Mouse (Mus musculus) heart, postnatal 14 days (tissue): ENCODE data around the gene Mymk. TPM values are rescaled to one million over a fixed set of nuclear protein-coding genes. Genes with fewer than 3 reads are reported as not detected.

Source experiments
- DNase-seq, 2 experiments: peaks; one replicate each; pipeline ENCODE4 v3.0.0; 2021 to 2022
- intact Hi-C: fragments of 180-260 bp; cut with DNase I; formaldehyde crosslinking; loops from one replicate; pipeline ENCODE4 v1.15.1; 2025
- total RNA-seq, 2 experiments: library from RNA; stranded (reverse); gene quantifications; 2 replicates each; pipeline ENCODE4 v1.2.3; 2021

Mymk gene
- total RNA-seq, 2 experiments from 2014 or later = not detected

DNA sequence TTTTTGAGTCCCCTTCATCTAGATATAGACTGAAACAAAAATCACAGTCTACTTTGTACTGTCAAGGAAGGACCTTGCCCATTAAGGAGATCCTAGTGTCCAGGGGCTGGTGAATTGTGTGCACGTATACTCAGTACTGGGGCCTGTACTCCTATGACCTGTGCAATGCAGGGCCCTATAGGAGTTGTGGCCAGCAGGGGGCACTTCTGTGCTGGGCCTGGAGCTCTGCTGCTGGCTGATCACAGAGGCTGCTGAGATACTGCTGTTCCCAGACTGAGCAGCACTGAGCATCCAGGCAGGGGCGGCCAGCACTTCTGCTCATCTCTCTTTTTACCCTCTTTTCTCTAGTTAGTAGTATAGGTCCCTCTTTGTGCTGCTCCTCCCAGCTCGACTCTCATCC lies 28.5 kb downstream of the Mymk start:
- intact Hi-C loops = loop anchor here (1.0 to 5.0 kb wide), 3 partner anchors 34 to 192 kb away; partner anchors contain the start of gene Adamtsl2
- peak; percentile 91 to 95 for DNase-seq

DNA sequence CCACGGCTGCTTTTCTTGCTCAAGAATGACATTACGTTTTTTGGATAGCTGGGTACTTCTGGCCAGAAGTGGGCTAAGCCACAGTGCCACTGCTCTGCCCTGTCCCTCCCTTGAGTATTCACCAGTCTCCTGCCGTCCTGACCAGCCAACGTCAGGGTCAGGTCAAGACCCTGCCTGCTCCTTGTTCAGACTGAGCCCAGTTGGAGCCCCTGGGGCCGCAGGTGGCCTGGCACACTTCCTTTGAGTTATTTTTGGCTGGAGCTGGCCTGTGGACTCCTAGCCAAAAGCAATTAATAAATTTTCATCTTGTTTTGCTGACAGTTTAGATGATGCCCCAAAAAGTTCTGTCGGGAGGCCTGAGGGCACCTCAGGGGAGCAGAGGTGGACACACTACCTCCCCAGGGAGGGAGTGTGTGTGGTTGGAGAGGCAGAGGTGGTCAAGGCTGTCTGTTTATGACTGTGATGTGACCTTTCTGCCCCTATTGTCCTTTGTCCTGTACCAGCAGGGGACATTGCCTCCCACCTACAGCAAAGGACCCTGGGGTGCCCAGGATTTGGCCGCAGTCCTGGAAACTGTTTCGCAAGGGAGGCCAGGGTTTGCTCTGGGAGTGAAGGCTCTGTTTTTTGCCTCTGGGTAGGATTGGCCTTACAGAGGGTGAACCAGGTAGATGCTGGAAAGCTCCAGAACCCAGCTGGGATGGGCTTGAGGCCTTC lies 29.7 kb downstream of the Mymk start:
- DNase-seq = no peak

DNA sequence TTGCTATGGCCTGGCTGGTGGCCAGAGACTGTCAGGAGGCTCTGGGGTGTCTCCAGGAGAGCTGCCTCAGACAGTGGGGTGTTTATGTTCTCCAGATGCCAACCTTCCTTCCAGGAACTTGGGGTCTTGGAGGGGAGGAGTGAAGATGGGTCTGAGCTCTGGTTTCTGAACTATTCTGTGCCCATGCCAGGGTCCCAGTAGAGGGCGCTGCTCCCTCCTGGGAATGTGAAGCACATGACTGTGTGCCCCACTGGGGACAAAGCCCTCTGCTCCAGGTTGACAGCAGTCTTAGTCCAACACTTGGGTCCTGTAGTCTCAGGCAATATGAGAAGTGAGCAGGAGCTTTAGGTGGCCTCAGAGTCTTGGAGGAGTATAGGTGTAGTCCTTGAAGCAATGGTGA lies 32.7 kb downstream of the Mymk start:
- intact Hi-C loops = loop anchor here (2.0 kb wide), 2 partner anchors 22 to 192 kb away; no protein-coding TSS in a partner anchor
- no peak for DNase-seq

More for the DNA sequence above, 29.7 kb downstream of the Mymk start:
- intact Hi-C loops = loop anchor here (2.0 to 5.0 kb wide), 2 partner anchors 35 to 77 kb away; partner anchors contain the start of gene Adamtsl2

DNA sequence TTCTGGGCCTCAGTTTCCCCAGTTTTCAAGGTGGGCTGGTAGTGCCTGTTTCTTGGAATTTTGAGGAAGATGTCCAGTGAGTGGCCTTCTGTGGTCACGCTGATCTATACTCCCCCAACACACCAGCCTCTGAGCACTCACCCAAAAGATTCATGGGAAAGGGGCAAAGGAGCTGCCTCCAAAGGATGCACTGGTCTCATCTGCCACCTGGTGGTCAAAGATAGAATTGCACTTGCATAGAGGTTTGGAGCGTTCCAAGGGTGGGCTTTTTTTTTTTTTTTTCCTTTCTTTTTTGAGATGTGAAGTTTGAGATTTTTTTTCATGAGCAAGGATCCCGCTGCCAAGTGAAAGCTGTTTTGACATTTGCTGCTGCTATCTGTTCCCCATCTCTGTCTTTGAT lies 33.4 kb downstream of the Mymk start:
- intact Hi-C loops = loop anchor here (1.0 to 2.0 kb wide), 4 partner anchors 22 to 391 kb away; no protein-coding TSS in a partner anchor
- peak; percentile 70 to 87 for DNase-seq

DNA sequence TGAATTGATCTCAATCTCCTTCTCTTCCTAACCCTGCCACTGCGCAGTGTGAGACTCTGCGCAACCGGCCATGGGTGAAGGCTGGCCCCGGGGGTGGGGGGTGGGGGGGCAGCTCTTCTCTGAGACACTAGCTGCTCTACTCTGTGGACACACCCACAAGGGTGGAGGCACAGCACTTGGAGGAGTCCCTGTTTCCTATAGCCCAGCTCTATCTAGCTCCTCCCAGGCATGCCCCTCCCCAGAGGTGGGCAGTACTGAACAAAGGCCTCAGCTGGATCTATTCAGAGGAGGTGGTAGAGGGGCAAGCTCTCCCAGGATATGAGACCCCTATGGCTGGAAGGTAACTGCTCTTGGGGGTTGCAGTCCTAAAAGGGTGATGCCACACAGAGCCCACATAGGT lies 35.0 kb downstream of the Mymk start:
- DNase-seq = no peak
- intact Hi-C loops = no loop called here

DNA sequence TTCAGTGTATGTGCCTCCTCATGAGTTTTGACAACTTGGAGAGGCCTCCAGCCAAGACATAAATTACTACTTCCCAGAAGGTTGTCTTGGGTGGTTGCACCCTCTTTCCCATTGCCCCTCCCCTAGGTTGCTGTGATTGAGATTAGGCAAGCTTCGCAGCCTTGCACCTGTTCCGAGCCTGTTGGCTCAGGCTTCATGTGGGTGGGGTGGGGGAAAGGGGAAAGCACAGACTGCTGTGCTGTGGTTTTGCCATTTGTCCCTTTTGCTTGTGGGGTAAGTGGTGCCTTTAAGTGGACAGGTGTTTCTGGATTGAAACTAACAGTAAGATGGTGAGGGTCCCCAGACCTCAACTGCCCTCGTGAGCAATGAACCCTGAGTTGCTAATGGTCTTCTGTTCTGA lies 36.0 kb downstream of the Mymk start:
- no peak for DNase-seq
- intact Hi-C loops = no loop called here

DNA sequence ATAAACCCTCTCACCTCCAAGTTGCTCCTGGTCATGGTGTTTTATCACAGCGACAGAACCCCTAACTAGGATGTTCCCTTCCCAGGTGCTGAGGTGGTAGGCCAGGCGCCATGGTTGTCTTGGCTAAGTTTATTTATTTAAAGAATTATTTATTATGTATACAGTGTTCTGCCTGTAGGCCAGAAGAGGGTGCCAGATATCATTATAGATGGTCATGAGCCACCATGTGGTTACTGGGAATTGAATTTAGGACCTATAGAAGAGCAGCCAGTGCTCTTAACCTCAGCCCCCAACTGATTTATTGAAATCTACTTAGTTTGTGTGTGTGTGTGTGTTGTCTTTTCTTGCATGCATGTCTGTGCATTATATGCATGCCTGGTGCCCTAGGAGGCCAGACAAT lies 39.6 kb downstream of the Mymk start:
- DNase-seq = no peak

DNA sequence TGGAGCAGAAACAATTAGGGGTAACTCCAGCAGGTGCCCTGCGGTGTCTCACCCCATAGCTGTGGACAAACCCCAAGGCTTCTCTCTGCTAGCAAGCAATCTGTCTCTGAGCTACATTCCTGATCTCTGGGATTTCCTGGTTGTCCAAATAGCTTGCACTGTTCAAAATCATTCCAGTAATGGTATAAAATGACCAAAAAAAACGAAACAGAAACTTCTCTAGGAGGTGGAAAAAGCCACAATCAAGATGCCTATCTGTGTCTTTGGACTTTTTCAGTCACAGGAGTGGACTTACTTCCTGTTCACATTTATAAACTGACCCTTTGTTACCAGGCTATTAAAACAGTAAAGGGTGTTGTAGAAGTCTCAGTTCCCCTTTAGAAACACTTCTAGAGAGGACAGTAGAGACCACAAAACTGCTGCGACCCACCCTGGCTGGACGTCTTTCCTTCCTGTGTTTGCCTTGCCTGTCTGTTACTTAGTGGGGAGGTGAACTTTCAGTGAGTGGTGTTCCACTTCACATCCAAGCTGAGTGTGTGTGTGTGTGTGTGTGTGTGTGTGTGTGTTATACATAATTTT lies 43.5 kb downstream of the Mymk start:
- no peak for DNase-seq
- intact Hi-C loops = loop anchor here (5.0 kb wide), 1 partner anchor 121 kb away; no protein-coding TSS in a partner anchor

More for the DNA sequence above, 39.6 kb downstream of the Mymk start:
- intact Hi-C loops = no loop called here

DNA sequence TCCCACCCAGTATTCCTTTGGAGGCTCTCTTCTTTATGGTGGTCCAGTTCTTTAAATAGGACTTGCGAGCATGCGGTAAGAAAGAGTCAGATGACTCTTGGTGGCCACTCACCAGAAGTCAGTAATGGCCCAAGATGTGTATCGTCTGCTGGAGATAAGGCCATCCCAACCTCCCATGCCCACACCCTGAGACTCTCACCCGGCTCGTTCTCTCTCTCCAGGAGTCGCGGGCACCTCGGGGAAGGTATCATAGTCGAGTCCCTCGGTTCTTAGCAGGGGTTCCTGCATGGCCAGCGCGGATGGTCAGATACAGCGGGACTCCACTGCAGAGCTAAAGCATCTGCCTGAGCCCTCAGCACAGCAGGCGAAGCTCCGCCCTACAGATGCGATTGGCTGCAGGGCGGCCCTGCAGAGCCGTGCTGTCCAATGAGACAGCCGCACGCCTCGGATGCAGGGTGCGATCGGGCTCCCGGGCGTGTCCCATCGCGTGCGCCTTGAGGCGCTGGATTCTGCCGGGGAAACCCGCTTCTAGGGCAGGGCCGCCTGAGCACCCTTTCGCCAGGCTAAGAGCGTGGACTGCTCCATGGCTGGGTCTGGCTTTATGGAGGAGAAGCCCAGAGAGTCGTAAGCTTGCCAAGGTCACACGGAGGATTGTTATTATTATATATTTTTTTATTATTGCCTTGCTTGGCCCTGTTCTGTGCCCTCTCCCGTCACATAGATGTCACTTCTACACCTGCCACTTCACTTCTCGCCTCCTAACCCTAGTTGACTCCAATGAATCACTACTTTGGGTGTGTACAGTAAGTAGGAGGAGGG lies 44.2 kb downstream of the Mymk start, which contains the start of gene Slc2a6:
Gene Slc2a6 (minus strand): TSS at position 381 of the 819 bp plus-strand sequence.
- intact Hi-C loops = loop anchor here (5.0 kb wide), 1 partner anchor 121 kb away; no protein-coding TSS in a partner anchor
- DNase-seq = peak; percentile 85

DNA sequence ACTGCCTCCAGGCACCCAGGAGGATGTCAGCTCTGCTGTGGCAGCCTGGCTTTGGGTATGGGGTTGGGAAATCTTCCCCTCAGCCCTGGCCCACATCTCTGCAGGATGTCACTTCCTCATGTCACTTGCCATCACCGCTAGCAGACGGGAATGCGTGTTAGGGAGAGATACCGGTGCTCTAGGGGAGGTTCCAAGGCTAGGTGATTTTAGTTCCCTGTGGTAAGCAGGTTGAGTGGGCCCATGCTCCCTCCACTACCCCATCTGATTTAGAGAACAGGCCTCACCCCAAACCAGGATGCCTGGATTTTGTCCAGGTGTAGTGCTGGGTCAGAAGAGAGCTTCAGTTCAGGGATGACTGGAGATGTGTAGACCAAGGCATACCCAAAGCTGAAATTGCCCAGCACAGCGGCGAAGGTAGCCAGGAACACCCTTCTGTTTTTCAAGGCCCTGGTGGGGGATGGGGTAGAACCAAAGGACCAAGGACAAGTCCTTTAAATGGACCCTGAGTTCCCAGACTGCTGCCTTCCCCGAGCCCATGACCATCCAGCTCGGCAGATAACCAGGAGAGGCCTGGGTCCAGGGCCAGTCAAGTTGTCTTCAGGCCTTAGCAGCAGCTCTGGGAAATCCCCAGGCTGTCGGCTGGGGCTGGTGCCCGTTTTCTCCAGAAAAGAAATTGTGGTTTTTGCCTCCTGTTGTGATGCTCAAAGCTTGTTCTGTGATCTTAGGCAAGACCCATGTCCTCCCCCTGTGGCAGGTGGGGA lies 44.9 kb downstream of the Mymk start:
- DNase-seq = no peak
- intact Hi-C loops = loop anchor here (5.0 kb wide), 1 partner anchor 120 kb away; no protein-coding TSS in a partner anchor

DNA sequence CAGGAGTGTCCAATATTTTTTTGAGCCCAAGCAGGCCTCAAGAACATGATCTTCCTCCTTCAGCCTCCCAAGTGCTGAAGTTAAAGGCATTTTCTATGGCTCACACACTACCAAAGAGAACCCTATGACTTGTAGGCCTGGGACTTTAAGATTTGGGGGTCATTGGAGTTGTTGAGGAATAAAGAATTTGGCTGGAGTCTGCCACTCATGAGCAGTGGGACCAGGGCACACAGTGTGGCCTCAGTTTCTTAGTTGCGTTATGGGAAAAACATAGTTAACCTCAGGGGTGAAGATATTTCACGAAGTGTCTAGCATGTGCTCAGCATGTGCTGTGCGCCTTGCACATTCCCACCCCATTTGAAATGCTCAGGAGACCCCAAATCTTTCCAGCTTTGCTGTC lies 45.6 kb downstream of the Mymk start:
- intact Hi-C loops = loop anchor here (5.0 kb wide), 1 partner anchor 119 kb away; no protein-coding TSS in a partner anchor
- DNase-seq = no peak

DNA sequence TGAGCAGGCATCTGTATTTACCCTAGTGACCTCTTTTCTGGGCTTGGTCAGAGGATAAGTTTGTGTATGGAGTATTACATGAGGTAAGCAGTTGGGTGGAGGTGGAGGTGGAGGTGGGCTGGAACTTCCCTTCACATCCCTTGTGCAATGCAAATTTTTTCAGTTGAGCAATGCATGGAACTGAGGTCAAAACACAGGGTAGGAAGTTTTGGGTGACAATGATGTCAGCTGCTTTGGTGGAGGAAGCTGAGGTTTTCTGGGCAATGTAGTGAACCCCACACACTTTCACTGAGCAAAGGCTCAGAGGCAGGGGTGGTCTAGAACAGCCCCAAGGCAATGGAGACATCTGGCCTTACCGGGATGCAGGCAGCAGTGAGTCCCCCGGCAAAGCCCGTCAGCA lies 46.4 kb downstream of the Mymk start:
- intact Hi-C loops = loop anchor here (5.0 kb wide), 1 partner anchor 118 kb away; no protein-coding TSS in a partner anchor
- no peak for DNase-seq

DNA sequence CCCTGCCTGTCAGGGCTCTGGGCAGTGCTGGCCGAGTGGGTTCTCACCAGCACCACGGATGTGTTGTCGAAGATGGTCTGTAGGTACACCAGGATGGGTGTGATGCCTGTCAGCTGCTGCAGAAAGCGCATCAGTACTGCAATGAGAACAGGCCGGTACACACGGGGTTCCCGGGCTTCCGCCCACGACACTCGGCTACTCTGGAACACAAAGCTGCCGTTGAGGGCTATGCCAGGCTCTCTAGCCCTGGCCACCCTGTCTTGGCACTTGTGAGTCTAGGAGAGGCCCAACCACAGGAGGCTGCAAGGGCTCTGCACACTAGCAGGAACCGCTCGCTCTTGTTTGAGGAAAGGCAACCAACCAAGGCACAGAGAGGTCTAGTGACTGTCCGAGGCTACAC lies 47.8 kb downstream of the Mymk start:
- intact Hi-C loops = no loop called here
- no peak for DNase-seq

DNA sequence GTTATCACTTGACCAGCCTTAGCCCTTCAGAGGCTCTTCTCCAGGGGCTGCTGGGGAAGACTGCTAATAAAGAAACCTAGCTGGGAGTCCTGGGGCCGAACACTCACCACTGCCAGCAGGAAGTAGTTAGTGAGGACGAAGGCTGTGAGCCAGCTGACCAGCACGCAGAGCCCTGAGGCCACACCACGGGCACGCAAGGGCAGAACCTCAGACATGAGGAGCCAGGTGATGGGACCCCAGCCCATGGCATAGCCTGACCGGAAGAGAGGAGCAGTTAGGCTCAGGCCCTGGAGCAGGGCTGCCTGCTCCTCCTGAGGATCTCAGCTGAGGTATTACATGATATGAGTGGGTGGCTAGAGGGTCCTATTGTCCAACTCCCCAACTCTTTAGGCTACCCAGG lies 49.4 kb downstream of the Mymk start:
- DNase-seq = no peak
- intact Hi-C loops = no loop called here

DNA sequence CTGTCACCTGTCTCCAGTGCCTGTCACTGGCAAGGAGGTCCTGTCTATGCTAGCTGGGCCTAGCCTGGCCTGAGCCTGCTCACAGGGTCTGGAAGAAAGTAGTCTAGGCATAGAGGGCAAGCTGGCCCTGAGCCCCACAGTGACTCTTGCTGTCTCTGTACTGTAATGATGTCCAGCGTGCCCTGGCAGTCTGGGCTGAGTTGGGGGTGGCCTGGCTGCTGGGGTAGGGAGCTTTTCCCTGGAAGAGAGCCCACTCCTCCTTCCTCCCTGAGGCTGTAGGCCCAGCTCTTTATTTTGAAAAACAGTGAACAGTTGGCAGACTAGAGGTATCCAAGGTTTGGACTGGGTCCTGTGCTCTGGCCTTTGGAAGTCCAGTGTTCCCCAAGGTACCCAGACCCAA lies 50.9 kb downstream of the Mymk start:
- no peak for DNase-seq
- intact Hi-C loops = no loop called here

DNA sequence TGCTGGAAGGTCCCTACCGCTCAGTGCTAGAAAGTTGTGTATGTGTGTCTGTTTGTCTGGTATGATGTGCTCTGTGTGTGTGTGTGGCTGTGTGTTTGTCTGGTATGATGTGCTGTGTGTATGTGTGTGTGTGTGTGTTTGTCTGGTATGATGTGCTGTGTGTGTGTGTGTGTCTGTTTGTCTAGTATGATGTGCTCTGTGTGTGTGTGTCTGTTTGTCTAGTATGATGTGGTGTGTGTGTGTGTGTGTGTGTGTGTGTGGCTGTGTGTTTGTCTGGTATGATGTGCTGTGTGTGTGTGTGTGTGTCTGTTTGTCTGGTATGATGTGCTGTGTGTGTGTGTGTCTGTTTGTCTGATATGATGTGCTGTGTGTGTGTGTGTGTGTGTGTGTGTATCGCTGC lies 52.4 kb downstream of the Mymk start:
- no peak for DNase-seq
- intact Hi-C loops = no loop called here

DNA sequence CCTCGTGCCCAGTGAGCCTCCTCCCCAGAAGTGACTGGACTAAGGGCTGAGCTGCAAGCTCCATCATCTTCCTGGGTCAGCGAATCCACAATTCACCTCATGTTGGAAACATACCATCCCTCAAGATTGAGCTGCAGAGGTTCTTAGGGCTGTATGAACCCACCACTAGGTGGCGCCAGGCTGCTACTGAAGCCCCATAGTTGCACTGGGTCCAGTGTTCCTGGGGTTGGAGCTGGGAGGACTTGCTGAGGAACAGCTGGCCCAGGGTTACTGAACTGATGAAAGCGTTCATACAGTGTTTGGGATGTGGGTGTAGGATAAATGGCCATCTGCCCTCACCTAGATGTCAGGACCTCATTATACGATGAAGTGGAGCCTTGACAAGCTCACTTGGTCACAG lies 54.2 kb downstream of the Mymk start:
- DNase-seq = peak; percentile 78 to 84

More for the DNA sequence above, 54.2 kb downstream of the Mymk start:
- intact Hi-C loops = loop anchor here (1.0 to 2.0 kb wide), 2 partner anchors 21 to 219 kb away; no protein-coding TSS in a partner anchor
